Mouse (Mus musculus): ENCODE data around the gene Mesd.

DNA sequence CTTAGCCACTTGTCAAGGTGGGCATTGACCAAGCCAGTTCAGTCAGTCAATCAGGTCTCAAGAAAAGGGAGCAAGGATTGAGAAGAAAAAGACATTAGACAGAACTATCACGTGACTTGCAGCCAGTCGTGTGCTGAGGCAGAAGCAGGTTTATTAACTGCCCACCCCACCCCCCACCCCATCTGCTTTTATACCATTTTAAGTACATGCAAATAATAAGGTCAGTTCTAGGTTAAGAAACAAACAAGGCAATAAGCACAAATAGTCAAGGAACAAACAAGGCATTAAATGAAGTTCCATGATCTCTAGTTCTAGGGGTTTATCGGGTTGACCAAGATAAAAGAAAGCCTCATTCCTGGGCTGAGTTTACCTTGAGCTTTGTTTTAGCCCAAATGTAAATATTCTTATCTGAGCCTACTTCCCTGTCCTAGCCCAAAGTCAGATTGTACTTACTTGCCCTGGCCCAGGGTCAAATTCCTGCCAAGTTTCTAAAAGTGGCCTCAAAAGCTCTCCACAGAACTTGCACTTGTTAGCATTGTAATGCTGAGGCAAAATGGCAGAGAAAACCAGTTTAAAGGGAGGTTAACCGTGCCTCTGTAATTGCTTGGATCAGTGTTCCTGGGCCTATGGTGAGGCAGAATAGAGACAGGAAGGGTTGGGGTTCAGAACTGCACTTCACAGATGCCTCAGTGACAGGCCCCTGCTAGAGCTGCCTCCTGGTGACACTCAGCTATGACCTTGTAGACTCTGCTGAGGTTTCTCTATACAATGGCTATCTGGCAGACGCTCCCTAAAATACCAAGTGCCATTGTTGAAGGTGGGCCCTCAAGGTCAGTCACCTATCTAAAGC lies 18.3 kb downstream of the Mesd start:
- TF ChIP-seq CTCF (IDR thresholded peaks at IDR 0.05; ENCODE audit: control insufficient read depth, insufficient read depth, low read length) = no peak
- TF ChIP-seq POLR2A (IDR thresholded peaks at IDR 0.05; ENCODE audit: borderline replicate concordance, control insufficient read depth, low read depth, low read length) = no peak
